ENCODE assay signal across 14 mouse cellular contexts in the genomic region with DNA sequence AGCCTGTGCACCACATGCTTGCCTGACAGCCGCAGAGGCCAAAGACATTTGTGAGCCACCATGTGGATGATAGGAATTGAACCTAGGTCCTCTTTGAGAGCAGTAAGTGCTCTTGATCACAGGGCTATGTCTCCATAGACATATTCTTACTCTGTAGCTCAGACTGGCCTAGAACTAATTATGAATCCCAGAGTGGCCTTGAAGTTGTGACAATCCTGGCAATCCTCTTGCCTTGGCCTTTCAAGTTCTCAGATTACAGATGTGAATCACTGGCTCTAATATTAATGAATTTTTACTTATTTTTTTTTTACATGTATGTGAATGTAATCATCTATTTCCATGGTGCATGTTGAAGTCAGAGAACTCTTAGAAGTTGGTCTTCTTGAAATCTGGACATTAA. TPM values are rescaled to one million over a fixed set of nuclear protein-coding genes. Genes with fewer than 3 reads are reported as not detected.
DNase-seq lines count a peak whose midpoint lies in the region; ATAC-seq lines count a peak whose summit lies in the region.
"Had no signal": no experiment of that assay in that cellular context is flagged by ENCODE, and none has a peak within 500 bp of the region (broad histone marks: within the 10 kb centered on the region; RNA-seq: fewer than 3 reads in every experiment).

No protein-coding gene starts in this region.

- DNase-seq in adrenal gland, adult 2 months: peak; percentile 70
- no peak for DNase-seq in adrenal gland, postnatal 4 days (ENCODE audit: low spot score in 2 of 2)
- peak; percentile 28 for DNase-seq in adrenal gland, postnatal 10 days
- peak; percentile 46 for DNase-seq in adrenal gland, postnatal 14 days
- DNase-seq in embryo, embryonic 10 days (ENCODE audit: low spot score): no peak
- DNase-seq: cerebellum, adult 11-12 months; cerebellum, adult 2 months; cerebellum, adult 9-10 months; cerebellum, postnatal 10 days; cerebellum, postnatal 25 days; embryo, embryonic 11 days had no signal

- ATAC-seq in megakaryocyte progenitor cell, adult 5-6 weeks (replicated peaks; ENCODE audit: poor library complexity): no peak
- ATAC-seq: forebrain, embryonic 14.5 days; forebrain, embryonic 16.5 days had no signal

RNA-seq across cellular contexts. Expression of gene Ccdc77, which starts 39.8 kb away (rescaled TPM):
- total RNA-seq in adrenal gland, adult 2 months (2021): 1 to 10 TPM; 4.2 to 6.8 TPM
- polyA plus RNA-seq in adrenal gland, adult 2 months (2012; rRNA removed): 1.3 and 1.7 TPM in 2 replicates
- total RNA-seq in adrenal gland, postnatal 4 days (2021): 10 to 100 TPM; 11.5 to 13.7 TPM
- 10 to 100 TPM in 1 of 2 experiments, 1 to 10 TPM in 1; 9.1 to 11.0 TPM for total RNA-seq in adrenal gland, postnatal 10 days (2021)
- 10.5 and 10.7 TPM in 2 replicates for total RNA-seq in adrenal gland, postnatal 14 days (2021)
- 13.7 and 19.4 TPM in 2 replicates for total RNA-seq in megakaryocyte progenitor cell, adult 5-6 weeks (2015)
- total RNA-seq in megakaryocyte progenitor cell, adult 5-6 weeks (2017): 31.5 and 33.8 TPM in 2 replicates

RNA-seq across cellular contexts. Expression of gene Kdm5a, which starts 40.0 kb away (rescaled TPM):
- total RNA-seq in adrenal gland, adult 2 months (2021): 10 to 100 TPM; 42.8 to 46.2 TPM
- polyA plus RNA-seq in adrenal gland, adult 2 months (2012; rRNA removed): 1.0 TPM in 2 replicates
- total RNA-seq in adrenal gland, postnatal 4 days (2021): 10 to 100 TPM; 80.0 to 84.2 TPM
- total RNA-seq in adrenal gland, postnatal 10 days (2021): 10 to 100 TPM; 47.6 to 61.9 TPM
- total RNA-seq in adrenal gland, postnatal 14 days (2021): 54.8 and 58.4 TPM in 2 replicates
- total RNA-seq in megakaryocyte progenitor cell, adult 5-6 weeks (2015): 30.6 and 31.0 TPM in 2 replicates
- 68.8 and 117 TPM in 2 replicates for total RNA-seq in megakaryocyte progenitor cell, adult 5-6 weeks (2017)

RNA-seq across cellular contexts. Expression of gene Il17ra, which starts 59.1 kb away (rescaled TPM):
- 10 to 100 TPM in 1 of 2 experiments, 1 to 10 TPM in 1; 8.7 to 10.5 TPM for total RNA-seq in adrenal gland, adult 2 months (2021)
- polyA plus RNA-seq in adrenal gland, adult 2 months (2012; rRNA removed): 9.2 and 15.1 TPM in 2 replicates
- total RNA-seq in adrenal gland, postnatal 4 days (2021): 10 to 100 TPM in 1 of 2 experiments, 1 to 10 TPM in 1; 9.9 to 14.4 TPM
- 10 to 100 TPM in 1 of 2 experiments, 1 to 10 TPM in 1; 9.6 to 11.3 TPM for total RNA-seq in adrenal gland, postnatal 10 days (2021)
- 9.1 and 15.0 TPM in 2 replicates for total RNA-seq in adrenal gland, postnatal 14 days (2021)
- total RNA-seq in megakaryocyte progenitor cell, adult 5-6 weeks (2015): 23.1 and 30.3 TPM in 2 replicates
- total RNA-seq in megakaryocyte progenitor cell, adult 5-6 weeks (2017): 19.8 and 25.9 TPM in 2 replicates

Comparison
In these comparisons a context has a peak if more than half of its experiments do, and no peak if none do; other contexts are left out.
1. DNase-seq: peak in adrenal gland, adult 2 months (single experiment), adrenal gland, postnatal 10 days (single experiment) and adrenal gland, postnatal 14 days (single experiment); none in adrenal gland, postnatal 4 days (0 of 2) and embryo, embryonic 10 days (single experiment).